In the genomic region with DNA sequence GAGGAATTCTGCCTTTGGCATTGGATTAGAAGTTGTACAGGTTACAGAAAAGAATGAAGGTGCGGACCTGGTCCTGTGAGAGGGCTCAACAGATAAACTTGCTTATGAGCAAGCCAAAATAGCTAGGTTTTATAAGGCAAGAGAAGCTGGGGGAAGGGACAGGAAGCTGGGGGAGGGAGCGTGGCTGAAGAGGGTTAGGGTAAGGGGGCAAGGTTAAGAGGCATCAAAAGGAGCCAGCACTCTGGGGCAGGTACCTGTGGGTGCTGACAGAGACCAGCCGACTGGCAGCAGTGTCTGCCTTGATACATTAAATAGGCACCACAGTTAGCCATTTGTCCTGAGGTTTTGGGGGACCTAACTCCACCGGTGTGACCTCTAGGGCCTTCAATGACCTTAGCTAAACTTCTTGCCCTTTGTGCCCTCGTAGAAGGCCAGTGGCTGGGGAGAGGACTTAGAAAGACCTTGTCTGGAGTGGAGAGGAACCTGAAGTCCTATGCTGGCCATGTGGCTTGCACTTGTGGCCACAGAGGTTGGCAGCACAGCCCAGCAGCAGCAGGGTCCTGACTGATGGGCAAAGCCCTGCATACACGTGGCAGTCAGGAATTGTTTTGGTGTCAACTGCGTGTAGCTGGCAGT, we compare ENCODE assay signal across 16 mouse cellular contexts. TPM values are rescaled to one million over a fixed set of nuclear protein-coding genes. Genes with fewer than 3 reads are reported as not detected.
A peak's percentile ranks its signal among the peaks of the same experiment; 100 is the strongest.
DNase-seq lines count a peak whose midpoint lies in the region; ATAC-seq and TF ChIP-seq lines count a peak whose summit lies in the region.
"Had no signal": no experiment of that assay in that cellular context is flagged by ENCODE, and none has a peak within 500 bp of the region (broad histone marks: within the 10 kb centered on the region; RNA-seq: fewer than 3 reads in every experiment).

No protein-coding gene starts in this region.

- H3K9ac ChIP-seq in liver, embryonic 11.5 days (ENCODE audit: low read depth, low read length), result no peak overlapping the region
- H3K9ac ChIP-seq: embryonic facial prominence, embryonic 15.5 days; forebrain, embryonic 13.5 days; hindbrain, embryonic 13.5 days; limb, embryonic 15.5 days; midbrain, embryonic 12.5 days had no signal

- 64% methylated on average over 7 of the region's 7 CpGs for WGBS in heart, embryonic 10.5 days
- 56% methylated on average over 7 of the region's 7 CpGs for WGBS in liver, embryonic 11.5 days
- WGBS in embryonic facial prominence, embryonic 10.5 days, result 39% methylated on average over 7 of the region's 7 CpGs

- TF ChIP-seq CTCF in layer of hippocampus, adult 2 months (conservative IDR thresholded peaks at IDR 0.05), result no peak

- no peak for ATAC-seq in liver, embryonic 11.5 days (replicated peaks; ENCODE audit: low FRiP score)
- ATAC-seq: forebrain, embryonic 13.5 days had no signal

- DNase-seq in heart, embryonic 10.5 days (ENCODE audit: low spot score), result peak; percentile 71
- DNase-seq in heart, postnatal 4 days, result no peak
- DNase-seq in liver, embryonic 11.5 days (ENCODE audit: low spot score), result peak; percentile 28
- no peak for DNase-seq in liver
- no peak for DNase-seq in embryonic facial prominence, embryonic 10.5 days (ENCODE audit: low spot score)
- DNase-seq in thymus, postnatal 14 days, result peak; percentile 68
- no peak for DNase-seq in cerebellum, postnatal 10 days
- DNase-seq in layer of hippocampus, adult 2 months (ENCODE audit: low spot score in 2 of 2), result no peak
- DNase-seq: B cell, adult 2 months had no signal

- H3K9me3 ChIP-seq in heart, embryonic 10.5 days, result no peaks in the 10 kb centered on the region
- no peaks in the 10 kb centered on the region for H3K9me3 ChIP-seq in liver, embryonic 11.5 days (ENCODE audit: control insufficient read depth, low read length)
- no peaks in the 10 kb centered on the region for H3K9me3 ChIP-seq in embryonic facial prominence, embryonic 10.5 days
- H3K9me3 ChIP-seq: embryonic facial prominence, embryonic 15.5 days; forebrain, embryonic 13.5 days; hindbrain, embryonic 13.5 days; limb, embryonic 15.5 days; midbrain, embryonic 12.5 days had no signal

- peak overlapping the region; percentile 52; the same call in 1 of the 2 replicates for H3K27ac ChIP-seq in heart, embryonic 10.5 days
- no peak overlapping the region for H3K27ac ChIP-seq in liver, embryonic 11.5 days (ENCODE audit: low read depth, low read length)
- H3K27ac ChIP-seq in embryonic facial prominence, embryonic 10.5 days (replicated peaks), result peak overlapping the region; percentile 66
- no peak overlapping the region for H3K27ac ChIP-seq in layer of hippocampus, adult 2 months
- H3K27ac ChIP-seq: embryonic facial prominence, embryonic 15.5 days; forebrain, embryonic 13.5 days; hindbrain, embryonic 13.5 days; left cerebral cortex, adult 2 months; limb, embryonic 15.5 days; midbrain, embryonic 12.5 days had no signal

- peaks cover 20% of the 10 kb centered on the region for H3K4me1 ChIP-seq in heart, embryonic 10.5 days
- H3K4me1 ChIP-seq in liver, embryonic 11.5 days (replicated peaks; ENCODE audit: control insufficient read depth, insufficient read depth, low read length), result peaks cover 5% of the 10 kb centered on the region; the same call in 1 of the 2 replicates
- peaks cover 26% of the 10 kb centered on the region for H3K4me1 ChIP-seq in embryonic facial prominence, embryonic 10.5 days
- H3K4me1 ChIP-seq: embryonic facial prominence, embryonic 15.5 days; forebrain, embryonic 13.5 days had no signal

- H3K27me3 ChIP-seq in heart, embryonic 10.5 days (ENCODE audit: insufficient read depth, poor library complexity, severe bottlenecking), result no peaks in the 10 kb centered on the region
- no peaks in the 10 kb centered on the region for H3K27me3 ChIP-seq in liver, embryonic 11.5 days (replicated peaks; ENCODE audit: control insufficient read depth, insufficient read depth, low read length)
- H3K27me3 ChIP-seq in embryonic facial prominence, embryonic 10.5 days (replicated peaks; ENCODE audit: low read depth, poor library complexity, severe bottlenecking), result 0 out of 2 replicates have a peak, but pooled peaks cover 6% of the 10 kb centered on the region
- H3K27me3 ChIP-seq: embryonic facial prominence, embryonic 15.5 days; forebrain, embryonic 13.5 days; hindbrain, embryonic 13.5 days; limb, embryonic 15.5 days; midbrain, embryonic 12.5 days had no signal

- no peak overlapping the region for H3K4me2 ChIP-seq in liver, embryonic 11.5 days
- H3K4me2 ChIP-seq: embryonic facial prominence, embryonic 15.5 days; forebrain, embryonic 13.5 days; hindbrain, embryonic 13.5 days; limb, embryonic 15.5 days; midbrain, embryonic 12.5 days had no signal

- no peak overlapping the region for H3K4me3 ChIP-seq in heart, embryonic 10.5 days
- H3K4me3 ChIP-seq in liver, embryonic 11.5 days (ENCODE audit: low read depth, low read length), result no peak overlapping the region
- no peak overlapping the region for H3K4me3 ChIP-seq in embryonic facial prominence, embryonic 10.5 days
- H3K4me3 ChIP-seq in layer of hippocampus, adult 2 months, result no peak overlapping the region
- H3K4me3 ChIP-seq: embryonic facial prominence, embryonic 15.5 days; forebrain, embryonic 13.5 days; hindbrain, embryonic 13.5 days; left cerebral cortex, adult 2 months; limb, embryonic 15.5 days; midbrain, embryonic 12.5 days; myocyte had no signal

- no peaks in the 10 kb centered on the region for H3K36me3 ChIP-seq in heart, embryonic 10.5 days
- H3K36me3 ChIP-seq in liver, embryonic 11.5 days (ENCODE audit: control insufficient read depth, insufficient read depth, low read length), result no peaks in the 10 kb centered on the region
- H3K36me3 ChIP-seq in embryonic facial prominence, embryonic 10.5 days (replicated peaks), result no peaks in the 10 kb centered on the region
- H3K36me3 ChIP-seq: embryonic facial prominence, embryonic 15.5 days; hindbrain, embryonic 13.5 days; limb, embryonic 15.5 days; midbrain, embryonic 12.5 days had no signal

RNA-seq across cellular contexts. Expression of gene Pnrc2, which starts 10.3 kb away (rescaled TPM):
- polyA plus RNA-seq in heart, embryonic 10.5 days (2016; fragmentation: Nextera tagmentation; extraction: Ambion mirVana), result 121 and 150 TPM in 2 replicates
- total RNA-seq in heart, postnatal 4 days (2021), result 10 to 100 TPM; 81.7 to 88.6 TPM
- 133 and 147 TPM in 2 replicates for polyA plus RNA-seq in liver, embryonic 11.5 days (2014; fragmentation: Nextera tagmentation; extraction: Ambion mirVana)
- 177 and 186 TPM in 2 replicates for polyA plus RNA-seq in embryonic facial prominence, embryonic 10.5 days (2016; fragmentation: Nextera tagmentation; extraction: Ambion mirVana)
- 10 to 100 TPM; 52.7 to 54.8 TPM for total RNA-seq in layer of hippocampus, adult 2 months (2021)

RNA-seq across cellular contexts. Expression of gene Cnr2, which starts 11.2 kb away (rescaled TPM):
- 0.60 and 1.4 TPM in 2 replicates for polyA plus RNA-seq in heart, embryonic 10.5 days (2016; fragmentation: Nextera tagmentation; extraction: Ambion mirVana)
- under 1 TPM; 0.68 to 0.74 TPM for total RNA-seq in heart, postnatal 4 days (2021)
- 6.3 and 7.1 TPM in 2 replicates for polyA plus RNA-seq in liver, embryonic 11.5 days (2014; fragmentation: Nextera tagmentation; extraction: Ambion mirVana)
- 0.15 and 0.43 TPM in 2 replicates for polyA plus RNA-seq in embryonic facial prominence, embryonic 10.5 days (2016; fragmentation: Nextera tagmentation; extraction: Ambion mirVana)
- total RNA-seq in layer of hippocampus, adult 2 months (2021), result under 1 TPM in 1 of 2 experiments, not detected in 1; 0.12 TPM
- polyA plus RNA-seq: myocyte had no signal

RNA-seq across cellular contexts. Expression of gene Srsf10, which starts 28.5 kb away (rescaled TPM):
- 188 and 227 TPM in 2 replicates for polyA plus RNA-seq in heart, embryonic 10.5 days (2016; fragmentation: Nextera tagmentation; extraction: Ambion mirVana)
- 10 to 100 TPM; 73.8 to 80.5 TPM for total RNA-seq in heart, postnatal 4 days (2021)
- polyA plus RNA-seq in liver, embryonic 11.5 days (2014; fragmentation: Nextera tagmentation; extraction: Ambion mirVana), result 233 and 249 TPM in 2 replicates
- 377 and 383 TPM in 2 replicates for polyA plus RNA-seq in embryonic facial prominence, embryonic 10.5 days (2016; fragmentation: Nextera tagmentation; extraction: Ambion mirVana)
- total RNA-seq in layer of hippocampus, adult 2 months (2021), result 10 to 100 TPM; 82.6 to 94.2 TPM

RNA-seq across cellular contexts. Expression of gene Fuca1, which starts 36.5 kb away (rescaled TPM):
- polyA plus RNA-seq in heart, embryonic 10.5 days (2016; fragmentation: Nextera tagmentation; extraction: Ambion mirVana), result 44.2 and 51.2 TPM in 2 replicates
- 10 to 100 TPM; 42.4 to 45.9 TPM for total RNA-seq in heart, postnatal 4 days (2021)
- polyA plus RNA-seq in liver, embryonic 11.5 days (2014; fragmentation: Nextera tagmentation; extraction: Ambion mirVana), result 39.6 and 47.7 TPM in 2 replicates
- 45.4 and 46.8 TPM in 2 replicates for polyA plus RNA-seq in embryonic facial prominence, embryonic 10.5 days (2016; fragmentation: Nextera tagmentation; extraction: Ambion mirVana)
- 10 to 100 TPM; 39.4 to 39.7 TPM for total RNA-seq in layer of hippocampus, adult 2 months (2021)

Comparison
In these comparisons a context has a peak if more than half of its experiments do, and no peak if none do; other contexts are left out.
1. DNase-seq: peak in heart, embryonic 10.5 days (single experiment), liver, embryonic 11.5 days (single experiment) and thymus, postnatal 14 days (single experiment); none in heart, postnatal 4 days (single experiment), liver (single experiment), embryonic facial prominence, embryonic 10.5 days (single experiment), cerebellum, postnatal 10 days (0 of 2) and layer of hippocampus, adult 2 months (0 of 2).
2. H3K27ac ChIP-seq: peak in heart, embryonic 10.5 days (single experiment) and embryonic facial prominence, embryonic 10.5 days (single experiment); none in liver, embryonic 11.5 days (single experiment) and layer of hippocampus, adult 2 months (single experiment).